Mouse (Mus musculus): Measurements from ENCODE around the gene Ppp1r14b.

Ppp1r14b gene

GRCm38 (mm10) chr19:6974211-6975205 lies at the start of gene Ppp1r14b:
Ppp1r14b (plus strand) TSS chr19:6974968.
- peak; percentile 75 for DNase-seq (ENCODE audit: low spot score)

DNA sequence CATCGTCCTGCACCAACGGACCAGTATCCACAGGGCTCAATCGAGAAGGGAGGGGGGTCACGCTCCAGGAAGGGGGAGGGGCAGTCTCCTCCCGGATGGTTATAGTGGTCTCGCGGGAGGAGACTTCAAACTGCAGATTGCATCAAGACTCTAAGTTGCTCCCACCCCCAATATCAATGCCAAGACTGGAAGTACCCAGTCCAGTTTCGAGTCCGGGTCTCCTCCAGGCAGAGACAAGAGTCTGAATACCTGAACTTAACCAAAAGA lies 49.5 kb upstream of the Ppp1r14b start, which contains the start of gene Catsperz:
Catsperz (minus strand) TSS at position 74 of the 267 bp plus-strand sequence.
- no peak for DNase-seq (ENCODE audit: low spot score)

DNA sequence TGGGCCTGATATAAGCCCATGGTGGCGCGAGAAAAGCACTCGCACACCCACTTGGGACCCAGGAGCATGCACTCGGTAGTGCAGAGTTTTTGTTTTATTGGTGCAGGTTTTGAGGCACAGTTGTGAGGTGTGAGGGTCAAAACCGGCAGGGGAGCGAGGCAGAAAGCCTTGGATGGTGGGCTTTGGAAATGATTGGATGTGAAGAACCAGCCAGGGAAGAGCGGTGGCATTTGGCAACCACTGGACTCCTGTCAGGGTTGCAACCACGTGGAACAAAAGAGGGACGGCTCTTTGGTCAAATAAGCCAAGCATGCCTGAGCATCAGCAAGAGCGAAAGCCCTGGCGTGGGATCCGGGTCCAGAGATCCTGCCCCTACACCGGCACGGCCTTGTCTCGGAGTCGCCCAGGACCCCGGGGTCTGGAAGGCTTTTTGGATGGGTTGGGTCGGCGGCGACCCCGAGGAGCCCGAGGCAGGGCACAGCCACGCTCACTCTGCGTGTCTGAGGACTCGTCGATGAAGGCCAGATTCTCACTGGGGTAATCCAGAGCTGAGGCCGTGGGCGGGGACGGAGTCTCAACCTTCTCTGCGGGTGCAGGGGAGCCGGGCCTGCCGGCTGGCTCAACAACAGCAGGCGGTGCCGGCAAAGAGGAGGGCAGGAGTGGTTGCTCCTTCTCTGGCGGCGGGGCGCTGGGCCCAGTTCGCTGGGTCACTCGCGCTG lies 49.0 kb upstream of the Ppp1r14b start:
- no peak for DNase-seq (ENCODE audit: low spot score)

GRCm38 (mm10) chr19:6926559-6927255 lies 48.1 kb upstream of the Ppp1r14b start:
- DNase-seq (ENCODE audit: low spot score): no peak

DNA sequence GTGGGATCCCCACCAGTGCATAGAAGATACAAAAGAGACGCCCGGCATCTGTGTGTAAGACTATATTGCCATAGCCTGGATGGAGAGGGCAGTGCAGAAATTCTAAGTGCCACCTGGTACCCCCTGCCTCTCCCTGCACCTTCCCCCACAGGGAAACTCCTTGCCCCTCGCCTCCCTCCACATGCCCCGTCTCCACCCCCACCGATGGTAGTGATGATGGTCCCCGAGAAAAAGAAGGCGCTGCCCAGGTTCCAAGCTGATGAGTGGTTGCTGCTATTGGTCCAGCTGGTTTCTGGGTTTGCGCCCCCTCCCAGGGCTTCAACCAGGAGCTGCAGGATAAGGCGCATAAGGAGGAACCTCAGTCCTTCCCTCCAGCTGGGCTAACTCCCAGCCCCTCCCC lies 46.7 kb upstream of the Ppp1r14b start:
- DNase-seq (ENCODE audit: low spot score): no peak

DNA sequence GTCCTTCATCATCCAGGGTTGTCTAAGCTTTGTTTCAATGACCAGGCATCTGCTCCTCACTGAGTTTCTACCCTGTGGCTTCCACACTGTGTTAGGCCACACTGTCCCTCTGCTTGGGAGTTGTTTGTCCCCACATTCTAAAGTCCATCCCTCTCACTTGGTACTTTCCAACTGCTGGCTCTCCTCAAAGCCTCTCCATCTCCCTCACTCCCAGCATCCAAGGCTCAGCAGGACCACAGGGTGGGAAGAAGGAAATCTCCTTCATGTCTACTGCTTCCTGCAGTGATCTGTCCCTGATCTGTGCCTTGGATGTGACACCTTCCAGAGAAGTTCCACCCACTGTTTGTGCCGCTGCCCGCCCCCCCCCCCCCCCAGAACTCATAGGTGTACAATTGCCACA lies 43.8 kb upstream of the Ppp1r14b start:
- DNase-seq (ENCODE audit: low spot score): no peak

DNA sequence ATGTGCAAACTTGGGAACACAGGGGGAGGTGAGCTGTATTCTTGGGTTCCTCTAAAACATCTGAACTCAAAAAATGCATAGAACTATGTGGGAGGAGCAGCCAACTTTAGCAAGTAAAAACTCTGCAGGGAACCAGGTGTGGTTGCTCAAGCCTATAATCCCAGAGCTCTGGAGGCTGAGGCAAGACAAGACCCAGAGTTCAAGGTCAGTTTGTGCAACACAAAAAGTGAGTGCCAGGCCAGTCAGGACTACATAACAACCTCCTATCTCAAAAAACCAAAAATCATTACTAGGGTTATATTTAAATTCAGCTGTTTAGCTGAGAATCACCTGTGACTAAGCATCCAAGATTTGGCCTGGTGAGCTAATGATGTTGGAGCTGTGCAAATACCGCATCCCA lies 42.8 kb upstream of the Ppp1r14b start:
- DNase-seq (ENCODE audit: low spot score): no peak

GRCm38 (mm10) chr19:6933102-6933435 lies 41.7 kb upstream of the Ppp1r14b start:
- DNase-seq (ENCODE audit: low spot score): no peak

GRCm38 (mm10) chr19:6933436-6934194 lies 41.2 kb upstream of the Ppp1r14b start:
- peak; percentile 51 for DNase-seq (ENCODE audit: low spot score)

GRCm38 (mm10) chr19:6934195-6934977 lies 40.4 kb upstream of the Ppp1r14b start, which contains the start of gene Kcnk4:
Kcnk4 (minus strand) TSS chr19:6934515.
- no peak for DNase-seq (ENCODE audit: low spot score)

GRCm38 (mm10) chr19:6936299-6936698 lies 38.5 kb upstream of the Ppp1r14b start:
- DNase-seq (ENCODE audit: low spot score): no peak

GRCm38 (mm10) chr19:6937541-6938465 lies 37.0 kb upstream of the Ppp1r14b start:
- DNase-seq (ENCODE audit: low spot score): no peak

DNA sequence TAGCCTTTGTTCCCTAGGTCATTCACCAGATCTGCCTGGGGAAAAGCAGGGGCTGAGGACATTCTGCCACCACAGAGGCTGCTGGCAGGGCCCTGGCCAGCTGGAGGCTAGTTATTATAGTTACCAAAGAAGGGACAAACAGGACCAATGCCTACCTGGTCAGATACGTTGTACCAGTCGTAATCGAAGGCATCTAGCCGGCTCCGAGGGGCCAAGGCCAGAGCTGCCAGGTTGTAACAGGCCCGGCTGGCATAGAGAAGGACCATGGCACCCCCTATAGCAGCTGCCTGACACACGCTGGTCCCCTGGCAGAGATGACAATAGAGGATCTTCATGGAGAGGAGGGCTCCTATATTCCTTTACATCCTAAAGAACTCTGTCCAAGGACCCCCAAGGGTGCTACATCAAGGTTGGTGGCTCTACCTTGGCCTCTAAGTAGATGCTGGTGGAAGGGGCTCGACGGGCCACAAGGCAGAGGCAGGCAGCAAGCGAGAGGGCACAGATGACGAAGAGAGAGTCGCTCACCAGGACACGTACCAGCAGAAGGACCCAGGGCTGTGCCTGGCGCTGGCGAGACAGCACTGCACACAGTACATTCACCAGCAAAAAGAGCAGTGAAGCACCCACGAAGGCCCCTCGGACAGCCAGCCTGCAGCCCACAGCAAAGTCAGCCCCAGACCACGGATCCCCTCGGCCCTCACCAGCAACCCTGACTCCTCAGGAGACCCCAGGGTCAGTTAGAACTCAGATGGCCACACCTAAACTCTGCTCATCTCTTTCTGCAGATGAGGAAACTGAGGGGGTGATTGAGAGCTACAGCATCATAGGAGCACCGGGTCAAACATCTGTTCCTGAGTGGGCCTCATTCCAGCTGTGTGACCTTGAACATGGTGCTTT lies 35.4 kb upstream of the Ppp1r14b start:
- no peak for DNase-seq (ENCODE audit: low spot score)

DNA sequence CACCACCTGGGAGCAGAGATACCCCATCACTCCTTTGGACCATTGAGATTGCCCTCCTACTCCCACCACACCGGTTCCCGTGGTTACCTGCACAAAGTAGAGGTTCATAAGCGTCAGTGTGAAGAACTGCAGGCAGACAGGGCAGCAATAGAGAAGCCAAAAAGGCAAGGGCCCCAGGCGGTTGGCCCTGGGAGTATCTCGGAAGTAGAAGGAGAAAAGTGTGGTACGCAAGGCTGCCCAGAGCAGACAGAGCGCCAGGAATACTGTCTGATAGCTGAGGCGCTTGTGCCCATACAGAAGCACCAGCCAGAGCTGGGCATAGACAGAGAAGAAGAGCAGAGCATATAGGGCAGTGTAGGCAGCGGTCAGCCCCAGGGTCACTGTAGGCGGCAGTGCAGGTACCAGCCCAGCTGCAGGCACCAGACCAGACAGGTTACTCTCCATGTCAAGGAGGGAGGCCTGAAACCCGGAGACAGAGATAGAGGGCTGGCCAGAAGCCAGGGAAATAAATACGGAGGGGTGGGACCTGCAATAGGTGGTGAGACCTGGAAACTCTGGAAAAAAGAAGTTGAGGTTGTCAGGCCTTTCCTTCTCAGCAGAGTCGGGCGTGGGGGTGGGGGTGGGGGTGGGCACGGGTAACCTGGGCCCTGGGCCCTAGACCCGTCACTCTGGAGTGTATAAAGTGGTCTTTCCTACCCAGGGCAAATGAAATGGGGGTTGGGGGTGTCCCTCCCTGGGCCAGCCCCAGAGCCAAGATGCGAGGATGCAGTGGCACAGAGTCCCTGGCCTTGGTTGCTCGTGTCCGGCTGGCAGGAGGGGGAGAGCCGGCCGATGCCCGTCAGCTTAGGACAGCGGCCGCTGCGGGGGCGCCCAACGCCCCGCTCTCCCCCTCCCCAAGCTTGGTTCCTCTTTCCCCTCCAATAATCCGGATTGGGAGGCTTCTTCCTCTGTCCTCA lies 34.1 kb upstream of the Ppp1r14b start:
- DNase-seq (ENCODE audit: low spot score): no peak

- peak; percentile 93 for DNase-seq (ENCODE audit: low spot score)
Measured at GRCm38 (mm10) chr19:6941372-6942248, 33.2 kb upstream of the Ppp1r14b start, which contains the start of gene Bad. Bad (plus strand) TSS chr19:6941861.

- DNase-seq (ENCODE audit: low spot score): peak; percentile 96
Measured at GRCm38 (mm10) chr19:6942249-6942691, 32.5 kb upstream of the Ppp1r14b start, which contains the start of gene Gpr137. Gpr137 (minus strand) TSS chr19:6942480.

All from layer of hippocampus, adult 11-12 months (tissue).